Mouse (Mus musculus): ENCODE data around the gene S100a16.

S100a16 gene

GRCm38 (mm10) chr3:90582556-90582955, 45.5 kb downstream of the S100a16 start:
- no peak for ATAC-seq (ENCODE audit: insufficient number of reproducible peaks, low FRiP score, low TSS enrichment)

DNA sequence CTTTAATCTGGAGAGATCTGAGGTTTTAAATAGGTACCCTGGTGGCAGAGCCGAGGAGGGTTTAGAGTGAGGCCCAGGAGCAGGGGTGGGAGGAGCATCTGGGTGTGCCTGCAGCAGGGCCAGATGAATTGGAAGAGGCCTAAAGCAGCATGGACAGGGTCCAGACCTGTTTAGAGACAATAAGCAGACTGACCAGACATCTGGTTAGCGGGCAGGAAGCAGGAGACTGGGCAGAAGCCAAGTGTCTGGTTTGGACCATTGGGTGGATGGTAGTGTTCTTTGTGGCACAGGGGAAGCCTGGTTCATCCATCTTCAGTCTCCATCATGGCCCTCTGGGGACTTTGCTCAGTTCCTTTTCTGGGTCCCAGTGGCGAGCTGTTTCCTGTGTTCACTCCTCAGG, 46.8 kb downstream of the S100a16 start:
- no peak for ATAC-seq (ENCODE audit: insufficient number of reproducible peaks, low FRiP score, low TSS enrichment)

- ATAC-seq (ENCODE audit: insufficient number of reproducible peaks, low FRiP score, low TSS enrichment), result no peak
Observed at GRCm38 (mm10) chr3:90585595-90585994, 48.5 kb downstream of the S100a16 start.

DNA sequence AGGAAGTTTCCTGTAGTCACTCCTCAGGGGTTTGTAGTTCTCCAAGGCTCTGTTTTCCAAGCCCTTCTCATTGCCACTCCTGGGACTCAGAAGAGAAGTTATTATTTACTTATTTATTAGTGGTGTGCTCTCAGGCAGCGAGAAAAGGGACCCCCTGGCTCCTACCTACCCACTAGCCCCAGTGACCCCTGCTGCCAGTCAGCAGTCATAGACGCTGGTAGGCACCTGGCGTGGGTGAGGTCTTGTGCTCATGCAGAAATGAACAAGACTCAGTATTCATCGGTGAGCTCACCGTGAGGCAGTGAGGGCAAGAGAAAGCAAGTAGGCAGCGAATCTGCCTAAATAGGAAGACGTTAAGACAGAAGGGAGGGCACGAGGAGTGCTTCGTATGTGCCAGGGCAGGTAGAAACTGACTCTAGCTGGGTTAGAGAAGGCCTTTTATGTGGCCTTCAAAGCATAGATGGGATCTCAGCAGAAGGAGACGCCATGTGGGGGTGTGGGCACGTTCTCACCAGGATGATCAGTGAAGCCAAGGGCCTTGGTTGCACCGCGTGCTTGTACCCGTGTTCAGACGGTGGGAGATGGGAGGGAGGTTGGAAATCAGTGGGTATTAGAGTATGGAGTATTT, 49.1 kb downstream of the S100a16 start:
- ATAC-seq (ENCODE audit: insufficient number of reproducible peaks, low FRiP score, low TSS enrichment), result no peak

DNA sequence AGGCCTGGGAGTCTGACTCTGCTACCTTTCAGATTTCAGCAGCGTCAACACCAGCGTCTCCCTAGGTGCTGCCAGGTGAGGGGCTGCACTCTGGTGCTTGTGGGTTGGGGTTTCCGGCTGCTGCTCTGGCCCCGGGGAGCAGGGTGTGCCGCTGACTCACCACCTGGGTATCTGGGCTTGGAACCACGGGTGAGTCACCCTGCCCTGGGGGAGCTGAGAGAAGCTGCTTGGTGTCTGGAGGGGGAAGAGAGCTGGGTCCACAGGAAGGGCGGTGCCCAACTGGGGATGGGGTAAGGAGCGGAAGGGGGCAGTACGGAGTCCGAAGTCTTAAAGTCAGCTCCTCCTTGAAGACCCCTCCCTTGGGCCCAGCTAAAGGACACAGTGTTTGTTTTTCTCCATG, 49.9 kb downstream of the S100a16 start:
- 0 out of 2 replicates have a peak, but pooled peaks have one; percentile 17 for ATAC-seq (ENCODE audit: insufficient number of reproducible peaks, low FRiP score, low TSS enrichment)

DNA sequence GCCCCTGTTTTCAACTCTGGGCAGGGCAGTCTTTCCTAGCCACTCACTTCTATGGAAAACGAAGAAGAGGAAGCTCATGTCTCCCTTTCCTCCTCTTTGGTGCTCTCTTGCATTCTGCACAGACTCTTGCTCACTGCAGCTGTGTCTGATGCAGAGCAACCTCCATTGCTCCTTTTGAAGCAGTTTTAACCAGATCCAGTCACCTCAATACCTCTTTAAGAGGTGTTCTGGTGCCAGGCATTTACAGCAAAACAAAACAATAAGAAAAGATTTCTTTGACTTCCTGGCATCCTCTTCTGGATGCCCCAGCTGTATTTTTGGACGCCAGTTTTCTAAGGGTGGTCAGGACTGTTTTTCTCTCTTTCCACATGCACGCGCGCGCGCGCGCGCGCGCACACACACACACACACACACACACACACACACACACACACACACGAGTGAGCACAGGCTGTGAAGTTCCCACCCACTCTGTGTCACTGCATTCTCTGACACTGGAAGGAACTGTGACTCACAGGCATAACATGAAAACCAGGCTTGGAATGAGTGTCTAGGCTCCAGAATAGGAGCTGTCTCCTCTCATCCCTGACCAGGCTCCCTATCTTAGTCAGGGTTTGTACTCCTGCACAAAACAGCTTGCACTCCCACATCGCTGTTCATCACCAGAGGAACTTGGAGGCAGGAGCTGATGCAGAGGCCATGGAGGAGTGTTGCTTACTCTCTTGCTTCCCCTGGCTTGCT, 50.5 kb downstream of the S100a16 start:
- no peak for ATAC-seq (ENCODE audit: insufficient number of reproducible peaks, low FRiP score, low TSS enrichment)

- ATAC-seq (ENCODE audit: insufficient number of reproducible peaks, low FRiP score, low TSS enrichment), result no peak
Observed at GRCm38 (mm10) chr3:90589390-90589789, 52.3 kb downstream of the S100a16 start.

DNA sequence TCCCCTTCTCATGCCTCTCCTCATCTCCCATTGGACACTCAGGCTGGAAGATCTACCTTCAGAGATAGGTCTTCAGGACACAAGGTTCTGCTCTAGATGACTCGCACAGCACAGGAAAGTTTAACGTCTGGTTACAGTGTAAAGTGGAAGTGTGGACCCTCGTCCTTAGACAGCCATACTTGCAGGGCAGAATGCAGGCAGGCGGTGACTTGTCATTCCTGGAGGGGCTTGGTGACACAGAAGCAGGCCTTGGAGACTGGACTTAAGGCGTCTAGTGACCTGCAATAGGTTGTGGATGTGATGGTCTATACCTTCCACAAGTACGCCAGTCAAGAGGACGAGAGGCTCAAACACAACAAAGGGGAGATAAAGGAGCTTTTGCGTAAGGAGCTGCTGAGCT, 52.9 kb downstream of the S100a16 start, which contains the start of gene S100a2:
S100a2 (plus strand) TSS at position 301 of the 400 bp plus-strand sequence.
- ATAC-seq (ENCODE audit: insufficient number of reproducible peaks, low FRiP score, low TSS enrichment), result no peak

Measured in cerebellum, adult (tissue).